Mouse (Mus musculus) lung, embryonic 14.5 days (tissue): ENCODE measurements around the gene Kcnh1. TPM values are rescaled to one million over a fixed set of nuclear protein-coding genes. Genes with fewer than 3 reads are reported as not detected.

Experiments
- ATAC-seq: fragments of 200-750 bp; cut with Nextera tagmentation; 2 replicates; pipeline ENCODE4 v1.8.0; 2017; ENCODE audit warnings: mild to moderate bottlenecking, moderate TSS enrichment, moderate library complexity; ENCODE audit not compliant: insufficient read depth
- DNase-seq: peaks from one replicate; pipeline ENCODE4 v3.0.0-alpha.2; 2015
- H3K27ac ChIP-seq: fragments of 300-500 bp; sonication (generic); 2 replicates; pipeline ENCODE4 v1.5.1; 2014; ENCODE audit warnings: low read depth, mild to moderate bottlenecking, moderate library complexity
- H3K27me3 ChIP-seq: fragments of 300-500 bp; sonication (generic); 2 replicates; pipeline ENCODE4 v1.6.1; 2014; ENCODE audit warnings: low read length, control low read depth; ENCODE audit not compliant: insufficient read depth
- H3K36me3 ChIP-seq: fragments of 300-500 bp; sonication (generic); 2 replicates; pipeline ENCODE4 v1.6.1; 2014; ENCODE audit warnings: control low read depth; ENCODE audit not compliant: insufficient read depth
- H3K4me1 ChIP-seq: fragments of 300-500 bp; sonication (generic); 2 replicates; pipeline ENCODE4 v1.6.1; 2014; ENCODE audit warnings: antibody characterized with exemption, control low read depth; ENCODE audit not compliant: insufficient read depth
- H3K4me2 ChIP-seq: fragments of 300-500 bp; sonication (generic); 2 replicates; pipeline ENCODE4 v1.6.1; 2014; ENCODE audit warnings: mild to moderate bottlenecking
- H3K4me3 ChIP-seq: fragments of 300-500 bp; sonication (generic); 2 replicates; pipeline ENCODE4 v1.5.1; 2014; ENCODE audit warnings: low read depth, low read length
- H3K9ac ChIP-seq: fragments of 300-500 bp; sonication (generic); 2 replicates; pipeline ENCODE4 v1.6.1; 2014
- H3K9me3 ChIP-seq: fragments of 300-500 bp; sonication (generic); 2 replicates; pipeline ENCODE4 v1.6.1; 2016; ENCODE audit warnings: low read depth, low read length, control low read depth
- CTCF ChIP-seq: IDR thresholded peaks from 2 replicates; pipeline ENCODE4 v1.5.1; 2016; ENCODE audit warnings: antibody characterized with exemption, low read depth
- whole genome bisulfite sequencing: fragments of 180-500 bp; shearing (Covaris S2); extraction: QIAGEN DNeasy Blood & Tissue Kit; methylation state at CpG from one replicate; pipeline ENCODE4 v1.1.7; 2014; 5-methylcytosine and 5-hydroxymethylcytosine counted together
- polyA plus RNA-seq: library from polyadenylated mRNA; unstranded; fragments of >200 nt; fragmentation: Nextera tagmentation; extraction: Ambion mirVana; gene quantifications from 2 replicates; pipeline ENCODE4 v1.2.1, GENCODE M21; 2014

Gene Kcnh1
- polyA plus RNA-seq, 1 experiment from 2014 or later: 2.0 TPM

DNA sequence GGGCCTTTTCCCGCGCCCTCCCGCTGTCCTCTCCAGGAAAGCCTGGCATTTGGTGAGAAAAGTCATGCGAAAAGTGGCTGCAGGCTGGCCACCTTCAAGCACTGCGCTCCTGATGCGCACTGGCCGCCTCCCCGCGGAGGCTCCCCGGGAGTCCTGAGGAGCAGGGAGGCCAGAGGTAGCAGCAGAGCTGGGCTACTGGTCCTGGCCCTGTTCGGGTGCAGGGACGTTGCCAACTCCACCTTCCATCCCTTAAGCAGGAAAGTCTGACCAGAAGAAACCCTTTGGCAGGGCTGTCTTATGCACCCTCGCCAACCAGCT lies 707 bp downstream of the Kcnh1 start:
- peak overlapping the region; percentile 88 for H3K4me2 ChIP-seq
- TF ChIP-seq CTCF: no peak
- peaks cover 26% of the 10 kb centered on the region for H3K27me3 ChIP-seq
- H3K27ac ChIP-seq: no peak overlapping the region
- peak overlapping the region; percentile 53 for H3K4me3 ChIP-seq
- no peaks in the 10 kb centered on the region for H3K36me3 ChIP-seq
- peak overlapping the region; percentile 46 for H3K9ac ChIP-seq
- peaks cover 8% of the 10 kb centered on the region; the same call in 1 of the 2 replicates for H3K4me1 ChIP-seq
- peak; percentile 27 for DNase-seq
- 3% methylated on average over 13 of the region's 13 CpGs for WGBS
- ATAC-seq: no peak
- no peaks in the 10 kb centered on the region for H3K9me3 ChIP-seq

GRCm38 (mm10) chr1:192191859-192192258 lies 1.3 kb downstream of the Kcnh1 start:
- H3K4me3 ChIP-seq: peak overlapping the region; percentile 53
- H3K36me3 ChIP-seq: no peaks in the 10 kb centered on the region
- no peak for ATAC-seq
- no peak overlapping the region for H3K27ac ChIP-seq
- peak overlapping the region; percentile 88 for H3K4me2 ChIP-seq
- H3K27me3 ChIP-seq: peaks cover 26% of the 10 kb centered on the region
- H3K9ac ChIP-seq: no peak overlapping the region
- H3K9me3 ChIP-seq: no peaks in the 10 kb centered on the region
- no peak for TF ChIP-seq CTCF
- 43% methylated on average over 8 of the region's 8 CpGs for WGBS
- no peak for DNase-seq
- H3K4me1 ChIP-seq: peaks cover 8% of the 10 kb centered on the region; the same call in 1 of the 2 replicates

- ATAC-seq (no peak), DNase-seq (no peak)
Measured at GRCm38 (mm10) chr1:192192710-192193109, 2.1 kb downstream of the Kcnh1 start.

DNA sequence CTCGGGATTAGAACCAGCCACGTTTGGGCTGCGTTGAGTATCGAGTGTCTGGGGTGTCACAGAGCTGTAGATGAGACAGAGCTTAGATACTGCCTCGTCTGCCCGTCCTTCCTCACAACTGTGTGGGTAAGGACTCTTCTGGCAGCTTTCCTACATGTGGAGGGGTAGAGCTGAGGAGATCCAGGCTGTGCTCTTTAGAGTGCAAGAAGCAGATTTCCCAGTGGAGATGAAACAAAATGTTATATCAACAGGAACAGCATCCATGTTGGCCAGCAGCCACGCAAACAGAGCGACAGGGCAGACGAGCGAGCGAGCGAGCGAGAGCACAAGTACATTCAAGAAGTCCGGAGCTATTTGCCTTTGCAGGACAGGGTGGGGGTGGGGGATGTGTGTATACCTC lies 3.1 kb downstream of the Kcnh1 start:
- peaks cover 8% of the 10 kb centered on the region; the same call in 1 of the 2 replicates for H3K4me1 ChIP-seq
- no peak overlapping the region for H3K4me2 ChIP-seq
- TF ChIP-seq CTCF: no peak
- H3K9me3 ChIP-seq: no peaks in the 10 kb centered on the region
- H3K36me3 ChIP-seq: no peaks in the 10 kb centered on the region
- H3K9ac ChIP-seq: no peak overlapping the region
- H3K27ac ChIP-seq: no peak overlapping the region
- DNase-seq (peak; percentile 83), ATAC-seq (peak; percentile 36)
- H3K27me3 ChIP-seq: peaks cover 26% of the 10 kb centered on the region
- 27% methylated on average over 14 of the region's 14 CpGs for WGBS
- no peak overlapping the region for H3K4me3 ChIP-seq

More at GRCm38 (mm10) chr1:192192710-192193109, 2.1 kb downstream of the Kcnh1 start:
- Histone ChIP-seq H3K9me3 (no peaks in the 10 kb centered on the region), H3K27ac (no peak overlapping the region), H3K27me3 (peaks cover 26% of the 10 kb centered on the region), H3K9ac (no peak overlapping the region), H3K36me3 (no peaks in the 10 kb centered on the region), H3K4me1 (peaks cover 8% of the 10 kb centered on the region; the same call in 1 of the 2 replicates), H3K4me3 (no peak overlapping the region), H3K4me2 (peak overlapping the region; percentile 10; the same call in 1 of the 2 replicates)
- TF ChIP-seq CTCF: no peak
- 70% methylated on average over 9 of the region's 9 CpGs for WGBS

DNA sequence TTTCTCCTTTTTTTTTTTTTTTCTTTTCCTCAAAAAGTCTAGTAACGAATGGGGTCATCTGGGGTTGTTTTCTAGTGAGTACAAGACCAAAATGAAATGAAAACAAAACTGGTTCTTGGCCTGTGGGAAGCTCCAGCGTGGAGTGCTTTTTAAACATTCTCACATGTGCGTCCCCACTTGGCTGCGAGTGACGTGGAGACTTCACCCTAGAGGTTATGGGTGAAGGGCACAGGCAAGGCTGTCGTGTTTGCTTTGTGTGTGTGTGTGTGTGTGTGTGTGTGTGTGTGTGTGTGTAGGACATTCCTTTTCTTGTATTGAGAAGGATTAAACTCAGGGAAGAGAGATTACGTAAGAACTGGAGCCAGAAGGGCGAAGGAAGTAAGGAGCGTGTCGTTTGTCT lies 6.9 kb downstream of the Kcnh1 start:
- peaks cover 8% of the 10 kb centered on the region; the same call in 1 of the 2 replicates for H3K4me1 ChIP-seq
- H3K4me3 ChIP-seq: no peak overlapping the region
- 31% methylated on average over 10 of the region's 10 CpGs for WGBS
- no peaks in the 10 kb centered on the region for H3K36me3 ChIP-seq
- no peak overlapping the region for H3K27ac ChIP-seq
- no peak overlapping the region for H3K4me2 ChIP-seq
- H3K9me3 ChIP-seq: no peaks in the 10 kb centered on the region
- DNase-seq: no peak
- H3K9ac ChIP-seq: no peak overlapping the region
- H3K27me3 ChIP-seq: peaks cover 4% of the 10 kb centered on the region; the same call in 1 of the 2 replicates
- ATAC-seq: peak; percentile 41; the same call in 1 of the 2 replicates
- TF ChIP-seq CTCF: no peak

DNA sequence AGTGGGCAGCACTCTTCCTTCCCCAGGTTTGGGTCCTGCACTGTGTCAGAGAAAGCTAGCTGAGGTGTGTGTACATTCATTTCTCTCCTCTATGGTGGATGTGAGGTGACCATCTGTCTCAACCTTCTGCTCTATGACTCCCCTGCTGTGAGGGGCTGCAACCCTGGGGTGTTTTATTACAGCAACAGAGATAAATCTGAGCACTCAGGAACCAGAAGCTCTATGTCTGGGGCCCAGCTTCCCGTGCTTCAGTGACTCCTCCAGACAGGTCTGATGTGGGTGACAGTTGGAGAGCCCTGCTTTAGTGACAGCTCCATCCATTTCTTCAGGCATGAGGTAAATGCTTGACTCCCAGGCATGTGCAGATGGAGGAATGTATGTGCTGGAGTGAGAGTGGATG lies 12.4 kb downstream of the Kcnh1 start:
- no peak for DNase-seq
- no peak overlapping the region for H3K4me2 ChIP-seq
- WGBS: 14% methylated on average over 1 of the region's 1 CpGs

GRCm38 (mm10) chr1:192207956-192208355 lies 17.4 kb downstream of the Kcnh1 start:
- Histone ChIP-seq H3K27ac (no peak overlapping the region), H3K4me3 (no peak overlapping the region), H3K4me2 (no peak overlapping the region), H3K4me1 (no peaks in the 10 kb centered on the region), H3K27me3 (no peaks in the 10 kb centered on the region), H3K9me3 (no peaks in the 10 kb centered on the region), H3K9ac (no peak overlapping the region), H3K36me3 (no peaks in the 10 kb centered on the region)
- WGBS: 59% methylated on average over 5 of the region's 5 CpGs
- no peak for DNase-seq
- ATAC-seq: no peak
- TF ChIP-seq CTCF: no peak

More for the DNA sequence above, 12.4 kb downstream of the Kcnh1 start:
- no peak overlapping the region for H3K4me3 ChIP-seq
- no peaks in the 10 kb centered on the region for H3K9me3 ChIP-seq
- H3K36me3 ChIP-seq: no peaks in the 10 kb centered on the region
- H3K27ac ChIP-seq: no peak overlapping the region
- H3K27me3 ChIP-seq: no peaks in the 10 kb centered on the region
- H3K4me1 ChIP-seq: no peaks in the 10 kb centered on the region
- no peak for TF ChIP-seq CTCF
- ATAC-seq: no peak
- H3K9ac ChIP-seq: no peak overlapping the region
